Mouse (Mus musculus) megakaryocyte, embryonic 14.5 days (primary cell): ENCODE data around the gene Slc38a1.

Experiments
- FLI1 ChIP-seq: IDR thresholded peaks from 2 replicates; pipeline ENCODE4 v1.6.1; 2012; ENCODE audit warnings: low read length, inconsistent platforms, mixed read lengths
- GATA1 ChIP-seq: IDR thresholded peaks from 3 replicates; pipeline ENCODE4 v1.6.1; 2012; ENCODE audit warnings: mixed read lengths, low read length, inconsistent platforms, borderline replicate concordance

- no peak for TF ChIP-seq GATA1
- TF ChIP-seq FLI1, result no peak
Observed at GRCm38 (mm10) chr15:96588996-96589657, 53.6 kb downstream of the Slc38a1 start.
